Mouse (Mus musculus) skeletal muscle tissue, adult 2 months (tissue): ENCODE results near the gene Il12rb2.
A peak's percentile ranks its signal among the peaks of the same experiment; 100 is the strongest.

Source experiments
- DNase-seq: peaks from one replicate; pipeline ENCODE4 v3.0.0-alpha.2; 2012; ENCODE audit warnings: low read depth, low spot score

The Il12rb2 gene

GRCm38 (mm10) chr6:67296126-67296525 is 79.9 kb downstream of the Il12rb2 start:
- no peak for DNase-seq

GRCm38 (mm10) chr6:67292042-67292623 is 83.9 kb downstream of the Il12rb2 start:
- DNase-seq = no peak

GRCm38 (mm10) chr6:67282897-67283296 is 93.1 kb downstream of the Il12rb2 start:
- DNase-seq = no peak

GRCm38 (mm10) chr6:67281614-67282197 is 94.3 kb downstream of the Il12rb2 start:
- DNase-seq = no peak

- DNase-seq = no peak
Observed at GRCm38 (mm10) chr6:67277944-67278343, 98.0 kb downstream of the Il12rb2 start.

- no peak for DNase-seq
Observed at GRCm38 (mm10) chr6:67269459-67269858, 106.5 kb downstream of the Il12rb2 start.

- no peak for DNase-seq
Observed at GRCm38 (mm10) chr6:67268983-67269382, 107.0 kb downstream of the Il12rb2 start.

- no peak for DNase-seq
Observed at GRCm38 (mm10) chr6:67268245-67268612, 107.8 kb downstream of the Il12rb2 start.

- peak; percentile 25 for DNase-seq
Observed at GRCm38 (mm10) chr6:67267408-67268244, 108.4 kb downstream of the Il12rb2 start.

- peak; percentile 96 for DNase-seq
Observed at GRCm38 (mm10) chr6:67266664-67267407, 109.2 kb downstream of the Il12rb2 start.

- peak; percentile 28 for DNase-seq
Observed at GRCm38 (mm10) chr6:67266159-67266657, 109.8 kb downstream of the Il12rb2 start.

- DNase-seq = no peak
Observed at GRCm38 (mm10) chr6:67264935-67265334, 111.1 kb downstream of the Il12rb2 start.

- DNase-seq = no peak
Observed at GRCm38 (mm10) chr6:67251095-67251494, 124.9 kb downstream of the Il12rb2 start.

GRCm38 (mm10) chr6:67244451-67244850 is 131.5 kb downstream of the Il12rb2 start:
- no peak for DNase-seq

- DNase-seq = no peak
Observed at GRCm38 (mm10) chr6:67243765-67244420, 132.1 kb downstream of the Il12rb2 start.
